Mouse (Mus musculus) heart, adult 8-10 months (tissue): ENCODE data around the gene Grin1. TPM values are rescaled to one million over a fixed set of nuclear protein-coding genes. Genes with fewer than 3 reads are reported as not detected.

Experiments
- DNase-seq: peaks from one replicate; pipeline ENCODE4 v3.0.0; 2022; ENCODE audit warnings: low spot score
- total RNA-seq, 4 experiments: library from RNA; stranded (reverse); gene quantifications; 2 replicates each; pipeline ENCODE4 v1.2.4; 2022

The Grin1 gene
- total RNA-seq, 4 experiments from 2014 or later = 0.09 to 0.11 TPM; not detected in 2

DNA sequence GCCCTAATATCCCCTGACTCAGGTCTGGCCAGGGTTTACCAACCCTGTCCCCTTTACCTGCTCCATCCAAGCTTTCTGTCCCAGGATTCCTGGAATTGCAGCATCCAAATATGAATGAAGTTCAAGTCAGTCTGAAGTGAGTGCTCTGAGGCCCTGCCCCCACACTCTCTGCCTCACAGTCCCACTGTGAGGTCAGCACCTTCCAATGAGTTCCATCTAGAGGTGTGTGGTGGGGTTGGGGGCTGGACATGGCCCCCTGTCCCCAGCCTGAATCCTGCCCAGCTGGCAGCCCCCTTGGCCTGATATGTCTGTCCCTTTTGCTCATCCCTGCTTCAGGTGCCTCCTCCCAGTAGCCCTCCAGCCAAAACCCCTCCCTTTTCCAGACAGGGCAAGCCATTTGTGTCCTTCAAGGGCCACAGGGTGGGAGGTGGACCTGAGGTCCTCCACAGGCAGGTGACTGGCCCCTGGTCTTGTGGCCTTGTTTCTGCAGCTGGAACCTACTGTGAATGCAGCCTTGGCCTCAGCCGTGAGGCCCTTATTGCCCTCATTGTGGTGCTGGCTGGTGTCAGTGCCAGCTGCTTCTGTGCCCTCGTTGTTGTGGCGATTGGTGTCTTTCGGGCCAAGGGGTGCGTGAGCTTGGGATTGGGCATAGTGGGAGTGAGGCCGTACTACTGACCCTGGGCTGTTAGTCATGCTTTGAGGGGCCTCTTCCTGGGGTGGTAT is 30.9 kb downstream of the Grin1 start, which contains the start of gene Tmem210:
TSS of gene Tmem210 (plus strand) at position 219 of the 723 bp plus-strand sequence.
- no peak for DNase-seq

- DNase-seq = no peak
These were observed 31.9 kb downstream of the Grin1 start for GRCm38 (mm10) chr2:25286837-25287636.

DNA sequence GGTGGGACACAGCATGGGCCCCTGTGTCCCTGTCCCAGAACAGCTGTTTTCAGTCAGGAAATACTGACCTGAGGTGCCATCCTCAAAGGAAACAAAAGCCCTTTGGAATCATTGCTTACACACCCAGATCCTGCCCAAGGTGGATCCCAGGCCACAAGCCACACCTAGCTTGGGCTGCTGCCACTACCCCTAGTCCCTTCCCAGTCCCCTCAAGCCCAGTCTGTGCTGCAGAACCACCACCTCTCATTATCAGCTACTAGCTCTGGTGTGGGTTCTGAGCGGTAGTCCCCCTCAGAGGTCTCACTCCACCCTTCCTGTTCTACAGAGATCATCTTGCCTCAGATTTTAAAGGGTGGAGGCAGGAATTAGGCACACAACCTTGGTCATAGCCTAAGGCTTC is 32.7 kb downstream of the Grin1 start:
- no peak for DNase-seq

- no peak for DNase-seq
These were observed 33.4 kb downstream of the Grin1 start for GRCm38 (mm10) chr2:25285551-25285950.

DNA sequence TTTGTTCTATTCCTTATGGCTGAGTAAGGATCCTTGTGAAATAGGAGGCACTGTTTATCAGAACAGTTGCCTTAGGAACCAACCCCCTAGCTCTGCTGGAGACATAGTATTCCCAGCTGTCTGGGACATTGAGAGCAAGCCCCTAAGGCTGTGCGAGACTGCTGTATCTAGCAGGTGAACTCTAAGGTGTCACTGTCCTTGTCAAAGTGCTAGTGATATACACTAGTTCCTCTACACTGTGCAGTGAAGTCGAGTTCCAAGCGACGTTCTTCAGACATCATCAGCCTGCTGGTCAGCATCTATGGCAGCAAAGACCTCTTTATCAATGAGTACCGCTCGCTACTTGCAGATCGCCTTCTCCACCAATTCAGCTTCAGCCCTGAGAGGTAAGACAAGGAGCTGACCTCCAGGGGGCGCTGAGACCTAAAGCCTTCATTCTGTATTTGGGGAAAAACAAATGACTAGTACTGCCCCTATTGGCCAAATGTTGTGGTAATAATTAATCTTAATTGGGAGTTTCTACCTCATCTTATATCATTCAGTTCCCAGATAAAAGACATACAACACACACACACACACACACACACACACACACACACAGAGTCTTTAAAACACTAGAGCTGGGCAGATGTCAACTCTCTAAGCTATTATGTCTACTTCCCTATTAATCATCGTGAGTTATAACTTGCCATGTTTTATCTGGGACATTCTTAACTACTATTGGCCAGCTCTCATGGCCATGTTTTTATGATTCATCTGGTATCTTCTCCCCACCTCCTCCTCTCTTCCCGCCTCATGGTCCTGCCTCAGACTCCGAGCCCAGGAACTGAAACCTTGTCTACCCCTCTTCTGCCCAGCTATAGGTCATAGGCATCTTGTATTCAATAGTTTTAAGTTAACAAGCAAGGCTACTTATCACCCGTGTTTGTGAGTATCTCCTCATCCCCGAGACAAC is 39.8 kb downstream of the Grin1 start:
- peak; percentile 79 for DNase-seq

DNA sequence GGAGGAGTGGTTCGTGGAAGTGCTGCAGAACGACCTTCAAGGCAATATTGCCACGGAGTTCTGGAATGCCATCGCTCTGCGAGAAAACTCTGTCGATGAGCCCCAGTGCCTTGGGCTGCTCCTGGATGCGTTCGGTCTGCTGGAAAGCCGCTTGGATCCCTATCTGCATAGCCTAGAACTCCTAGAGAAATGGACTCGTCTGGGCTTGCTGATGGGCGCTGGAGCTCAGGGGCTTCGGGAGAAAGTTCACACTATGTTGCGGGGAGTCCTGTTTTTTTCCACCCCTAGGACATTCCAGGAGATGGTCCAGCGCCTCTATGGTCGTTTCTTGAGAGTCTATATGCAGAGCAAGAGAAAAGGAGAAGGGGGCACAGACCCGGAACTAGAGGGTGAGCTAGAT is 46.0 kb downstream of the Grin1 start:
- DNase-seq = no peak

GRCm38 (mm10) chr2:25272515-25272914 is 46.5 kb downstream of the Grin1 start:
- DNase-seq = no peak

DNA sequence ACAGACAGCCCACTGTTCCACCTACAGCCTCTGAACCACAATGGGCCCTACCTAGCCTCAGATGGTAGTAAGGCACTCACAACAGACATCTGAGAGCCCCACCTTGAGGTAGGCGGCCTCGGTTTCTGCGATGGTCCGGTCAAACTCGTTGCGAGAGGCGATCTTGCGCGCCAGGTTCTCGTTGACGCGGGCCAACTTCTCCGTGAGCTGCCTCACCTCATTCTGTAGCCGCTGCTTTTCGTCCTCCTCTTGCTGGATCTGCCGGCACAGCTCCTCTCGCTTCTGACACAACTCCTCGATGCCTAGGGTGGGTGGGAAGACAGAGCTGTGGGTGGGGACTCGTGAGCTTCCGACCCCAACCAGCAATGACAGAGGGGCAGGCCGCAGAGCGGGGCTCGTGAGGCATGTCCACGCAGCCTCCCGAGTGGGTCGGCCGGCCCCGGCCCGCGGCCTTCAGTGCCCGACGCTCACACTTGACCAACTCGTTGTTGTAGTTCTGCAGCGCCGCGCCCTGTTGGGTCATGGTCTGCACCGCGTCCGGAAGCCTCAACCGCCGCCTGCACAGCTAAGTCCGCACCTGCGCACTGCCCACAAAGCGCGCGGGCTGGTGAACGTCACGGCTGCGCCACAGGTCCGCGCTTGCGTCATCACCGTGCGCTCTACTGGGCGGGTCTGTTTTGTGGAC is 47.0 kb downstream of the Grin1 start, which contains the start of the genes Ssna1 and Anapc2:
TSS of gene Ssna1 (minus strand) at position 612 of the 685 bp plus-strand sequence.
TSS of gene Anapc2 (plus strand) at position 652 of the 685 bp plus-strand sequence.
- DNase-seq = peak; percentile 96

DNA sequence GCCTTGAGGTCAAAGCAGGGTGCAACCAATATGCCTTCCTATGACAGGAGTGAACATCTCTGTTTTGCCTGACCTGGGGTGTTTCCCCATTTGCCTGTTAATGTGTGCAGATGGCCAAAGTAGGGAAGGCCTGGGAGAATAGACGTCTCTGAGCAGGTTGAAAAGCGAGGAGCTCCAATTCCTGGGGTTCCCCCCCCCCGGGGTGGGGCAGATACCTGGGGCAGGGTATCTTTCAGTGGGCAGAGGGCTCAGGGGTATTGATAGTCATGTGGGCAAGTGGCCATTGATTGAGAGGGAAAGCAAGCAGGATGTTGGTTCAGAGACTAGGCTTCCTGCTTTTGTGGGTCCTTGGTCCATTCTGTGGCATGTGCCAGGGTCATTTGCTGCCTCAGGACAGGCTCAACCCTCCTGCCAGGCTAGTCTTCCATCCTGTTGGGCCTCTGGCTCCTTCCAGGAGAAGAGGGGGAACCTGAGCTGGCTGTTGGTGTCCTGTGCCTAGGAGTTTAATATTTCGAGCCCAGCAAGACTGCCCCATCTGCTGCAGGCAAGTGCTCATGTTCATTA is 51.2 kb downstream of the Grin1 start:
- no peak for DNase-seq

GRCm38 (mm10) chr2:25267241-25267640 is 51.7 kb downstream of the Grin1 start:
- no peak for DNase-seq

DNA sequence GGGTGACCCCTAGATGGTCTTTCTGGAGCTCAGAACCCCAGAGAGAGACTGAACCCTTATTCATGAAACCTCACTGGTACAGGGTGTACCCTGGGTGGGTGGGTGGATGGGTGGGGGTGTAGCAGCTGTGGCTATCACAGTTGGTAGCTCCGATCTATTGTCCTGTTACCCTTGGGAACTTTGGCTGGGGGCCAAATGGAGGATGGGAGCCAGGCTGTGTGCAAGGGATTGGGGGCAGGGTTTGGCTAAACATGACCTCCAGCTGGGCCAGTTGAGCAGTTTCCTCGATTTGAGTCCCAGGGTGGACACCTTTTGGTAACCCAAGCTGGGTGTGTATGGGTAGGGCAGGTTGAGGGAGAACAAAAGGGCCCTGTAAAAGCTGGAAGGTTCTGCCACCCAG is 52.3 kb downstream of the Grin1 start:
- DNase-seq = no peak

DNA sequence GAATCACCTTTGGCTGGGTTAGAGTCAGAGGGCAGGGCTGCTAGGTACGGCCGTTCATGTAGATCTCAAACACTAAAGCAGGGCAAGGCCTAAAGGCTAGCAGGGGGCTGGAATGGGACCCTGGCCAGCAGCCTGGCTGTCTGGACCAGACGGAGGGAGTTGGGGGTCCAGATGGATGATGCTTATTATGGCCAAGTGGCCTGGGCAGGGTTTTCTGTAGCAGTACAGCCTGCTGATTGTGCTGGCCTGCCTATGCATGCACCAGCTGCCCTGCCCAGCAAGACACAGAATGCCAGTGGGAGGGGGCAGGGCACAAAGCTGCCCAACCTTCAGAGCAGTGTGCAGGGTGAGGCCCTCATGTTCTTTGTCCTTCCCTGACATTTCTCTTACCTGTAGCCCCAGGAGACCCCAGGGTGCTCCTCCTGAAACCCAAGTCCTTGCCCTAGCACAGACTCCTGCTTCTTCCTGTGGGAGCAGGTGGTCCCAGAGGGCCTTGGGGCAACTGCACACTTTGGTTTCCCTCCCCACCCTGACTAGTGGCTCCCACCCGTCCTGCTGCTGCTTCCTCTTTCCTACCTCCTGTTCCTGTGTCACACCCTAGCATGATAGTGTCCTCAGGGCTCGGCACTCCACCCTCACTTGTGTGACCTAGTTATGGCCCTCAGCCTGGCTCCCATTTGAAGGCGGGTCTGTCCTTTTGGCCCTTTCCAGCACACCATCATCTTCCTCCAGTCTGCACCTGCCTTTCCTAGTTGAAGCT is 52.9 kb downstream of the Grin1 start:
- DNase-seq = no peak

- no peak for DNase-seq
These were observed 54.1 kb downstream of the Grin1 start for GRCm38 (mm10) chr2:25264851-25265250.

GRCm38 (mm10) chr2:25264286-25264660 is 54.7 kb downstream of the Grin1 start:
- no peak for DNase-seq

DNA sequence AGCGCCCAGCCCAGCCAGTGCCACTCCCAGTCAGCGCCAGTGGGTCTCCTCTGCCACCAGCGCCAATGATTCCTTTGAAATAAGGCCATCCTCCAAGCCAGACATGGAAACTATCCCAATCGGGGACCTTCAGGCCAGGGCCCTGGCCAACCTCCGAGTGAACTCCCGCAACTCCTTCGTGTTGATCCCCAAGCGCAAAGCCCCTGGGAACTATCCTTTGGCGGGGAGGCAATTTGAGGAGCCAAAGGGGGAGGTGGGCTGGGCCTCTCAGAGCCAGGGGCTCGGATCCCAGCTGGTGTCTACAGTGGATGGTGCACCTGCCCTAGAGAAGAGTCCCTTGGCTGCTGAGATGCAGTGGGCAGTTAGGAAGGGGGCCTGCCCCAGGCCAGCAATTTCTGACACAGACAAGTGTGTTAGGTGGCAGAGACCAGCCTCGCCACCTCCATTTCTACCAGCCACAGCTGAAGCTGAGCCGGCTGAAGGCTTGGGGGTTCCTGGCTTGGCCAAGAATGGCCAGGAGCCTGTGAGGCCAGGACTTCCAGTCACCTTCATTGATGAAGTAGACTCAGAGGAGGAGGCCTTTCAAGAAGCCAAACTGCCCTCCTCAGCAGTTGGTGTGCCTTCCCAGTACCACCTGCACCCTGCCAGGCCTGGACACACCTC is 55.2 kb downstream of the Grin1 start:
- no peak for DNase-seq

- DNase-seq = no peak
These were observed 56.0 kb downstream of the Grin1 start for GRCm38 (mm10) chr2:25262795-25263622.

- DNase-seq = peak; percentile 97
These were observed 56.7 kb downstream of the Grin1 start, which contains the start of gene Tprn for GRCm38 (mm10) chr2:25262291-25262767. Gene Tprn (plus strand): TSS chr2:25262618.

- DNase-seq = no peak
These were observed 57.1 kb downstream of the Grin1 start for GRCm38 (mm10) chr2:25261870-25262269.
